Mouse (Mus musculus) lung, postnatal 0 days (tissue): Measurements from ENCODE around the gene Gm20547. TPM values are rescaled to one million over a fixed set of nuclear protein-coding genes. Genes with fewer than 3 reads are reported as not detected.

Experiments
- ATAC-seq: fragments of 200-750 bp; cut with Nextera tagmentation; 2 replicates; pipeline ENCODE4 v1.8.0; 2017; ENCODE audit warnings: moderate library complexity
- DNase-seq: peaks from one replicate; pipeline ENCODE4 v3.0.0-alpha.2; 2016; ENCODE audit warnings: low spot score
- H3K27ac ChIP-seq: fragments of 300-500 bp; sonication (generic); 2 replicates; pipeline ENCODE4 v1.5.1; 2014; ENCODE audit warnings: antibody characterized with exemption, mild to moderate bottlenecking, low read length, mixed read lengths
- H3K27me3 ChIP-seq: fragments of 300-500 bp; sonication (generic); replicated peaks from 2 replicates; pipeline ENCODE4 v1.6.1; 2014; ENCODE audit warnings: low read length, mixed read lengths; ENCODE audit not compliant: insufficient read depth
- H3K36me3 ChIP-seq: fragments of 300-500 bp; sonication (generic); 2 replicates; pipeline ENCODE4 v1.6.1; 2014; ENCODE audit warnings: low read length, mixed read lengths; ENCODE audit not compliant: insufficient read depth
- H3K4me1 ChIP-seq: fragments of 300-500 bp; sonication (generic); 2 replicates; pipeline ENCODE4 v1.6.1; 2014; ENCODE audit warnings: antibody characterized with exemption, low read depth, low read length, mixed read lengths; ENCODE audit not compliant: insufficient read depth
- H3K4me2 ChIP-seq: fragments of 300-500 bp; sonication (generic); replicated peaks from 2 replicates; pipeline ENCODE4 v1.6.1; 2014; ENCODE audit warnings: low read depth, mild to moderate bottlenecking, low read length, moderate library complexity, mixed read lengths
- H3K4me3 ChIP-seq: fragments of 300-500 bp; sonication (generic); 2 replicates; pipeline ENCODE4 v1.5.1; 2014; ENCODE audit warnings: low read depth, low read length
- H3K9ac ChIP-seq: fragments of 300-500 bp; sonication (generic); replicated peaks from 2 replicates; pipeline ENCODE4 v1.6.1; 2014; ENCODE audit warnings: low read depth, mild to moderate bottlenecking
- H3K9me3 ChIP-seq: fragments of 300-500 bp; sonication (generic); 2 replicates; pipeline ENCODE4 v1.6.1; 2016; ENCODE audit warnings: low read length, mixed read lengths
- CTCF ChIP-seq: IDR thresholded peaks from 2 replicates; pipeline ENCODE4 v1.5.1; 2016; ENCODE audit warnings: antibody characterized with exemption, mild to moderate bottlenecking
- EP300 ChIP-seq: IDR thresholded peaks from 2 replicates; pipeline ENCODE4 v1.6.1; 2016; ENCODE audit warnings: antibody characterized with exemption, mild to moderate bottlenecking, control low read depth
- WGBS: fragments of 180-500 bp; shearing (Covaris S2); extraction: QIAGEN DNeasy Blood & Tissue Kit; methylation state at CpG from one replicate; pipeline ENCODE4 v1.1.7; 2014; 5-methylcytosine and 5-hydroxymethylcytosine counted together
- polyA plus RNA-seq: library from polyadenylated mRNA; unstranded; fragments of >200 nt; fragmentation: Nextera tagmentation; extraction: Ambion mirVana; gene quantifications from 2 replicates; pipeline ENCODE4 v1.2.1, GENCODE M21; 2015

Gene Gm20547
- polyA plus RNA-seq, 1 experiment from 2014 or later, result not detected

DNA sequence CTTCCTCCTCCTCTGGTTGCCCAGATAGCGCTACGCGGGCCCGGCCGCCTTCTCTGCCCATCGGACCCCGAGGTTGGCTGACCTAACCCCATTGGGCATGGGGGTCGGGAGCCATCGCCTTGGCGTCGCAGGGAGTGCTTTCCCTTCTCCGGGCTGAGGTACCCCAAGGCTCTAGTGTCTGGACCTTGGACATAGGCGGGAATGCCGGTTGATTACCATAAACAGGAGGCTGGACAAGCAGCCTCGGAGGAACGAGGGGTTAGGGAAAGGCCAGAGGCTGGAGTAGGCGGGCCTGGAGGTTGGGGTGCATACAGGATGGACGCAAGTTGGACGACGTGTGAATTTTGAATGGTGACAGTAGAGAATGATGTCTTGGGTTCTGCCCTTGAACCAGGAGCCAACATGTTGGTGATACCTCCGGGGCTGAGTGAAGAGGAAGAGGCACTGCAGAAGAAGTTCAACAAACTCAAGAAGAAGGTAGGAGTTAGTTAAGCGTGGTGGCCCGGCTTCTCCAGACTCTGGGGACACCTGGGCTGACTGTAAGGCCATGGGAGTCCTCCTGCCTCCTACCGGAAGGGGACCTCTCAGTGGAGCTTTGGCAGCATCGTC is 31.2 kb downstream of the Gm20547 start:
- H3K4me1 ChIP-seq, result peaks cover 7% of the 10 kb centered on the region
- no peaks in the 10 kb centered on the region for H3K9me3 ChIP-seq
- H3K36me3 ChIP-seq, result peaks cover 35% of the 10 kb centered on the region
- TF ChIP-seq CTCF, result no peak
- no peak for TF ChIP-seq EP300
- H3K9ac ChIP-seq, result peak overlapping the region; percentile 75
- DNase-seq (no peak), ATAC-seq (peak; percentile 13)
- H3K4me2 ChIP-seq, result peak overlapping the region; percentile 99
- WGBS, result under 1% methylated on average over 25 of the region's 25 CpGs
- no peaks in the 10 kb centered on the region for H3K27me3 ChIP-seq
- H3K4me3 ChIP-seq, result peak overlapping the region; percentile 86
- peak overlapping the region; percentile 59; the same call in 1 of the 2 replicates for H3K27ac ChIP-seq

- under 1% methylated on average over 50 of the region's 65 CpGs for whole genome bisulfite sequencing
- Histone ChIP-seq H3K27me3 (no peaks in the 10 kb centered on the region), H3K4me2 (peak within 1 kb of the TSS; percentile 99), H3K9ac (peak within 1 kb of the TSS; percentile 75), H3K36me3 (peaks cover 35% of the 10 kb centered on the region), H3K27ac (peak within 1 kb of the TSS; percentile 59), H3K9me3 (no peaks in the 10 kb centered on the region), H3K4me1 (peaks cover 7% of the 10 kb centered on the region), H3K4me3 (peak within 1 kb of the TSS; percentile 86)
- ATAC-seq, result peak; percentile 99
- TF ChIP-seq CTCF (no peak), EP300 (no peak)
- DNase-seq, result peak; percentile 99
Measured at GRCm38 (mm10) chr17:34849722-34850516, 31.9 kb downstream of the Gm20547 start, which contains the start of the genes Skiv2l and Nelfe. Gene Skiv2l, minus strand, starts transcription at chr17:34850210. Gene Nelfe, plus strand, starts transcription at chr17:34850391.

- Histone ChIP-seq H3K4me2 (no peak overlapping the region), H3K9ac (no peak overlapping the region), H3K27ac (no peak overlapping the region), H3K27me3 (no peaks in the 10 kb centered on the region), H3K4me3 (no peak overlapping the region), H3K36me3 (peaks cover 25% of the 10 kb centered on the region), H3K9me3 (no peaks in the 10 kb centered on the region), H3K4me1 (peaks cover 7% of the 10 kb centered on the region)
- ATAC-seq, result no peak
- no peak for DNase-seq
- WGBS, result 94% methylated on average over 7 of the region's 7 CpGs
- TF ChIP-seq CTCF (no peak), EP300 (no peak)
Measured at GRCm38 (mm10) chr17:34847615-34848014, 34.2 kb downstream of the Gm20547 start.

GRCm38 (mm10) chr17:34847192-34847591 is 34.6 kb downstream of the Gm20547 start:
- H3K27ac ChIP-seq, result no peak overlapping the region
- ATAC-seq (no peak), DNase-seq (no peak)
- TF ChIP-seq EP300 (no peak), CTCF (no peak)
- H3K27me3 ChIP-seq, result no peaks in the 10 kb centered on the region
- no peak overlapping the region for H3K9ac ChIP-seq
- no peak overlapping the region for H3K4me3 ChIP-seq
- no peaks in the 10 kb centered on the region for H3K9me3 ChIP-seq
- peaks cover 25% of the 10 kb centered on the region for H3K36me3 ChIP-seq
- H3K4me1 ChIP-seq, result peaks cover 7% of the 10 kb centered on the region
- WGBS, result 86% methylated on average over 6 of the region's 6 CpGs
- no peak overlapping the region for H3K4me2 ChIP-seq

- no peak overlapping the region for H3K4me3 ChIP-seq
- peaks cover 25% of the 10 kb centered on the region for H3K36me3 ChIP-seq
- ATAC-seq, result no peak
- no peak overlapping the region for H3K9ac ChIP-seq
- no peak for DNase-seq
- H3K27ac ChIP-seq, result no peak overlapping the region
- H3K4me1 ChIP-seq, result no peaks in the 10 kb centered on the region
- no peaks in the 10 kb centered on the region for H3K27me3 ChIP-seq
- no peaks in the 10 kb centered on the region for H3K9me3 ChIP-seq
- no peak overlapping the region for H3K4me2 ChIP-seq
- 91% methylated on average over 13 of the region's 13 CpGs for WGBS
- TF ChIP-seq EP300 (no peak), CTCF (no peak)
Measured at GRCm38 (mm10) chr17:34844884-34845283, 37.0 kb downstream of the Gm20547 start.

- TF ChIP-seq CTCF (no peak), EP300 (no peak)
- 83% methylated on average over 6 of the region's 6 CpGs for WGBS
Measured at GRCm38 (mm10) chr17:34840736-34841307, 41.0 kb downstream of the Gm20547 start.

More at GRCm38 (mm10) chr17:34840736-34841307, 41.0 kb downstream of the Gm20547 start:
- Histone ChIP-seq H3K27ac (no peak overlapping the region), H3K27me3 (no peaks in the 10 kb centered on the region), H3K4me2 (no peak overlapping the region), H3K9ac (no peak overlapping the region), H3K4me3 (no peak overlapping the region), H3K4me1 (peaks cover 12% of the 10 kb centered on the region; the same call in 1 of the 2 replicates), H3K9me3 (no peaks in the 10 kb centered on the region), H3K36me3 (peaks cover 11% of the 10 kb centered on the region)
- DNase-seq (no peak), ATAC-seq (no peak)
